1 mouse cellular context compared by ENCODE assay signal in the genomic region with DNA sequence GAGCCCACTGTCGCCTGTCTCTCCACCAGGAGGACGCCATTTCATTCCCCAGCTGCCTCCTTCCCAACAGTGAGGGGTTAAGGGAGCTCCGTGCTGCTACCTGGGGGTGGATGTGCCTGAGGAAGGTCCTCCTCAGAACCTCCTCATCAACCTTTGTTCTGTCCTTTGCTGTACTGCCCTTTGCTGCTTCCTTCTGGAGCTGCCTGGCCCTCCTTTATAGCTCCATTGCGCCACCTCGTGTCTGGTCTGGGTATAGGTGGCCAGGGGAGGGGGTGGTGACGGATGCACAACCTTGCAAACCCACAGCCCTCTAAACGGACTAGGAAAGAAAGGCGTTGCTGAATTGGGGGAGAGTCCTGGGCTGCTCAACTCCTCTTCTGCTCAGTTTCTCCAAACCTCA.
TF ChIP-seq lines count a peak whose summit lies in the region.

No protein-coding gene starts in this region.

TF ChIP-seq in MEL, 35 proteins besides CTCF, POLR2A, EP300 and RAD21 (continued from another document):
- TF ChIP-seq ZC3H11A (IDR thresholded peaks at IDR 0.05; ENCODE audit: low read depth, low read length) (peak; percentile 85), CHD1 (IDR thresholded peaks at IDR 0.05; ENCODE audit: low read depth, low read length) (no peak), ELF1 (IDR thresholded peaks at IDR 0.05; ENCODE audit: low read depth, low read length) (0 out of 2 replicates have a peak, but pooled peaks have one; percentile 25), TBP (IDR thresholded peaks at IDR 0.05; ENCODE audit: low read depth, low read length) (no peak), POLR2AphosphoS5 (IDR thresholded peaks at IDR 0.05; ENCODE audit: borderline replicate concordance, low read depth, low read length) (no peak)
TF ChIP-seq in MEL: peak in this region for 5.
